In genomic region chr1:191299215-191299942, GRCm38 (mm10) we compare ENCODE assay signal across 10 mouse cellular contexts. TPM values are rescaled to one million over a fixed set of nuclear protein-coding genes. Genes with fewer than 3 reads are reported as not detected.
DNase-seq lines count a peak whose midpoint lies in the region; ATAC-seq and TF ChIP-seq lines count a peak whose summit lies in the region.
"Had no signal": no experiment of that assay in that cellular context is flagged by ENCODE, and none has a peak within 500 bp of the region (broad histone marks: within the 10 kb centered on the region; RNA-seq: fewer than 3 reads in every experiment).

No protein-coding gene starts in this region.

- 45% methylated on average over 11 of the region's 11 CpGs for WGBS in liver, embryonic 14.5 days (ENCODE audit: insufficient replicate concordance)
- 53% methylated on average over 11 of the region's 11 CpGs for WGBS in liver, embryonic 12.5 days (ENCODE audit: insufficient replicate concordance)
- whole genome bisulfite sequencing in embryonic facial prominence, embryonic 14.5 days, result 53% methylated on average over 11 of the region's 11 CpGs
- WGBS in forebrain, embryonic 12.5 days, result 60% methylated on average over 11 of the region's 11 CpGs

- H3K27me3 ChIP-seq in liver, embryonic 14.5 days (ENCODE audit: control insufficient read depth, insufficient read depth, low read length), result no peaks in the 10 kb centered on the region
- H3K27me3 ChIP-seq in liver, embryonic 12.5 days (replicated peaks), result peaks cover 7% of the 10 kb centered on the region; the same call in 1 of the 2 replicates
- H3K27me3 ChIP-seq in embryonic facial prominence, embryonic 14.5 days (replicated peaks; ENCODE audit: control insufficient read depth, insufficient read depth, low read length), result no peaks in the 10 kb centered on the region
- no peaks in the 10 kb centered on the region for H3K27me3 ChIP-seq in forebrain, embryonic 12.5 days
- H3K27me3 ChIP-seq: embryonic facial prominence, embryonic 15.5 days had no signal

- no peaks in the 10 kb centered on the region for H3K9me3 ChIP-seq in liver, embryonic 14.5 days (ENCODE audit: control insufficient read depth, low read length)
- H3K9me3 ChIP-seq in liver, embryonic 12.5 days (replicated peaks), result no peaks in the 10 kb centered on the region
- no peaks in the 10 kb centered on the region for H3K9me3 ChIP-seq in embryonic facial prominence, embryonic 14.5 days (ENCODE audit: control insufficient read depth, low read length)
- H3K9me3 ChIP-seq in forebrain, embryonic 12.5 days, result no peaks in the 10 kb centered on the region
- H3K9me3 ChIP-seq: embryonic facial prominence, embryonic 15.5 days had no signal

- H3K36me3 ChIP-seq in liver, embryonic 14.5 days (replicated peaks; ENCODE audit: control insufficient read depth, insufficient read depth, low read depth), result no peaks in the 10 kb centered on the region
- no peaks in the 10 kb centered on the region for H3K36me3 ChIP-seq in liver, embryonic 12.5 days
- H3K36me3 ChIP-seq in embryonic facial prominence, embryonic 14.5 days (ENCODE audit: control insufficient read depth, insufficient read depth, low read length), result no peaks in the 10 kb centered on the region
- no peaks in the 10 kb centered on the region for H3K36me3 ChIP-seq in forebrain, embryonic 12.5 days (replicated peaks)
- H3K36me3 ChIP-seq: embryonic facial prominence, embryonic 15.5 days had no signal

- ATAC-seq in liver, embryonic 14.5 days (ENCODE audit: insufficient read depth), result no peak
- no peak for ATAC-seq in liver, embryonic 12.5 days
- ATAC-seq in embryonic facial prominence, embryonic 14.5 days (ENCODE audit: low read depth), result peak; percentile 54; the same call in 1 of the 2 replicates
- ATAC-seq in megakaryocyte, adult 5-6 weeks (ENCODE audit: poor library complexity, severe bottlenecking), result peak; percentile 36; the same call in 1 of the 2 replicates
- ATAC-seq in forebrain, embryonic 12.5 days (ENCODE audit: low FRiP score), result no peak

- H3K4me3 ChIP-seq in liver, embryonic 14.5 days (ENCODE audit: insufficient read depth in 1 of 2, low read depth in 2 of 2, low read length in 2 of 2), result no peak overlapping the region
- no peak overlapping the region for H3K4me3 ChIP-seq in liver, embryonic 12.5 days
- no peak overlapping the region for H3K4me3 ChIP-seq in embryonic facial prominence, embryonic 14.5 days (ENCODE audit: low read depth, low read length)
- H3K4me3 ChIP-seq in forebrain, embryonic 12.5 days (replicated peaks), result no peak overlapping the region
- H3K4me3 ChIP-seq: embryonic facial prominence, embryonic 15.5 days had no signal

- TF ChIP-seq EP300 in liver, embryonic 14.5 days (IDR thresholded peaks at IDR 0.05; ENCODE audit: low read depth), result no peak

- no peak overlapping the region for H3K4me2 ChIP-seq in liver, embryonic 14.5 days (ENCODE audit: low read depth)
- H3K4me2 ChIP-seq in liver, embryonic 12.5 days, result no peak overlapping the region
- no peak overlapping the region for H3K4me2 ChIP-seq in embryonic facial prominence, embryonic 14.5 days (ENCODE audit: low read depth, low read length)
- no peak overlapping the region for H3K4me2 ChIP-seq in forebrain, embryonic 12.5 days
- H3K4me2 ChIP-seq: embryonic facial prominence, embryonic 15.5 days had no signal

- DNase-seq in liver, embryonic 14.5 days (ENCODE audit: low read depth in 3 of 3, low spot score in 3 of 3), result no peak
- DNase-seq in adipocyte (ENCODE audit: low spot score), result peak; percentile 66
- peak; percentile 67 for DNase-seq in embryonic facial prominence, embryonic 14.5 days (ENCODE audit: low spot score)
- DNase-seq in induced T-regulatory cell, adult 2 months (ENCODE audit: low read depth), result peak; percentile 45
- DNase-seq in yolk sac, embryonic 10.5 days (ENCODE audit: low spot score), result no peak

- no peak overlapping the region for H3K9ac ChIP-seq in liver, embryonic 14.5 days (replicated peaks)
- no peak overlapping the region for H3K9ac ChIP-seq in liver, embryonic 12.5 days
- no peak overlapping the region for H3K9ac ChIP-seq in embryonic facial prominence, embryonic 14.5 days (ENCODE audit: low read depth, low read length)
- no peak overlapping the region for H3K9ac ChIP-seq in forebrain, embryonic 12.5 days
- H3K9ac ChIP-seq: embryonic facial prominence, embryonic 15.5 days had no signal

- no peaks in the 10 kb centered on the region for H3K4me1 ChIP-seq in liver, embryonic 14.5 days (replicated peaks; ENCODE audit: control insufficient read depth in 2 of 2, insufficient read depth in 2 of 2, low read length in 1 of 2)
- H3K4me1 ChIP-seq in liver, embryonic 12.5 days, result no peaks in the 10 kb centered on the region
- no peaks in the 10 kb centered on the region for H3K4me1 ChIP-seq in embryonic facial prominence, embryonic 14.5 days (ENCODE audit: control insufficient read depth, insufficient read depth, low read length)
- H3K4me1 ChIP-seq in forebrain, embryonic 12.5 days, result no peaks in the 10 kb centered on the region

- H3K27ac ChIP-seq in liver, embryonic 14.5 days, result no peak overlapping the region
- no peak overlapping the region for H3K27ac ChIP-seq in liver, embryonic 12.5 days
- H3K27ac ChIP-seq in embryonic facial prominence, embryonic 14.5 days (replicated peaks; ENCODE audit: low read depth, low read length), result no peak overlapping the region
- no peak overlapping the region for H3K27ac ChIP-seq in forebrain, embryonic 12.5 days
- H3K27ac ChIP-seq: embryonic facial prominence, embryonic 15.5 days; macrophage had no signal

- TF ChIP-seq CTCF in liver, embryonic 14.5 days (IDR thresholded peaks at IDR 0.05; ENCODE audit: low read depth), result peak; percentile 69

RNA-seq across cellular contexts. Expression of gene Nenf, which starts 18.6 kb away (rescaled TPM):
- 26.5 and 29.4 TPM in 2 replicates for polyA plus RNA-seq in liver, embryonic 14.5 days (2012; rRNA removed)
- 34.9 and 35.3 TPM in 2 replicates for polyA plus RNA-seq in liver, embryonic 14.5 days (2014; fragmentation: Nextera tagmentation; extraction: Ambion mirVana)
- 37.1 and 39.7 TPM in 2 replicates for polyA plus RNA-seq in liver, embryonic 12.5 days (2016; fragmentation: Nextera tagmentation; extraction: Ambion mirVana)
- polyA plus RNA-seq in embryonic facial prominence, embryonic 14.5 days (2014; fragmentation: Nextera tagmentation; extraction: Ambion mirVana), result 138 and 141 TPM in 2 replicates
- total RNA-seq in megakaryocyte, adult 5-6 weeks (2015), result 14.9 and 15.1 TPM in 2 replicates
- total RNA-seq in megakaryocyte, adult 5-6 weeks (2017), result 4.6 and 6.3 TPM in 2 replicates
- polyA plus RNA-seq in forebrain, embryonic 12.5 days (2016; fragmentation: Nextera tagmentation; extraction: Ambion mirVana), result 50.9 and 61.3 TPM in 2 replicates

RNA-seq across cellular contexts. Expression of gene Tmem206, which starts 26.3 kb away (rescaled TPM):
- polyA plus RNA-seq in liver, embryonic 14.5 days (2012; rRNA removed), result 3.7 and 4.1 TPM in 2 replicates
- 6.3 and 7.6 TPM in 2 replicates for polyA plus RNA-seq in liver, embryonic 14.5 days (2014; fragmentation: Nextera tagmentation; extraction: Ambion mirVana)
- polyA plus RNA-seq in liver, embryonic 12.5 days (2016; fragmentation: Nextera tagmentation; extraction: Ambion mirVana), result 9.8 and 10.5 TPM in 2 replicates
- polyA plus RNA-seq in embryonic facial prominence, embryonic 14.5 days (2014; fragmentation: Nextera tagmentation; extraction: Ambion mirVana), result 16.4 and 18.2 TPM in 2 replicates
- 9.4 and 14.9 TPM in 2 replicates for total RNA-seq in megakaryocyte, adult 5-6 weeks (2015)
- total RNA-seq in megakaryocyte, adult 5-6 weeks (2017), result 9.0 and 10.3 TPM in 2 replicates
- 36.8 and 39.3 TPM in 2 replicates for polyA plus RNA-seq in forebrain, embryonic 12.5 days (2016; fragmentation: Nextera tagmentation; extraction: Ambion mirVana)

Comparison
In these comparisons a context has a peak if more than half of its experiments do, and no peak if none do; other contexts are left out.
1. ATAC-seq: peak in embryonic facial prominence, embryonic 14.5 days (single experiment) and megakaryocyte, adult 5-6 weeks (single experiment); none in liver, embryonic 14.5 days (single experiment), liver, embryonic 12.5 days (single experiment) and forebrain, embryonic 12.5 days (single experiment).
2. DNase-seq: peak in adipocyte (single experiment), embryonic facial prominence, embryonic 14.5 days (single experiment) and induced T-regulatory cell, adult 2 months (single experiment); none in liver, embryonic 14.5 days (0 of 3) and yolk sac, embryonic 10.5 days (single experiment).